Mouse (Mus musculus) stomach, embryonic 15.5 days (tissue): ENCODE data around the gene Plppr1. TPM values are rescaled to one million over a fixed set of nuclear protein-coding genes. Genes with fewer than 3 reads are reported as not detected.
"Not testable (repeated sequence)": the region's sequence is repeated elsewhere in the genome, so short reads cannot be mapped to it uniquely, and the experiment has no call there.

Experiments used
- ATAC-seq: fragments of 200-750 bp; cut with Nextera tagmentation; 2 replicates; pipeline ENCODE4 v1.8.0; 2017; ENCODE audit warnings: low read depth, moderate number of reproducible peaks, moderate TSS enrichment; ENCODE audit not compliant: insufficient read depth, low FRiP score
- H3K27ac ChIP-seq: fragments of 300-500 bp; sonication (generic); 2 replicates; pipeline ENCODE4 v1.5.1; 2015; ENCODE audit warnings: mild to moderate bottlenecking, inconsistent platforms
- H3K27me3 ChIP-seq: fragments of 300-500 bp; sonication (generic); replicated peaks from 2 replicates; pipeline ENCODE4 v1.6.1; 2015; ENCODE audit warnings: inconsistent platforms
- H3K36me3 ChIP-seq: fragments of 300-500 bp; sonication (generic); 2 replicates; pipeline ENCODE4 v1.6.1; 2015; ENCODE audit warnings: inconsistent platforms
- H3K4me1 ChIP-seq: fragments of 300-500 bp; sonication (generic); 2 replicates; pipeline ENCODE4 v1.6.1; 2015; ENCODE audit warnings: inconsistent platforms
- H3K4me2 ChIP-seq: fragments of 300-500 bp; sonication (generic); 2 replicates; pipeline ENCODE4 v1.6.1; 2015; ENCODE audit warnings: mild to moderate bottlenecking, inconsistent platforms
- H3K4me3 ChIP-seq: fragments of 300-500 bp; sonication (generic); replicated peaks from 2 replicates; pipeline ENCODE4 v1.5.1; 2015; ENCODE audit warnings: inconsistent platforms
- H3K9ac ChIP-seq: fragments of 300-500 bp; sonication (generic); 2 replicates; pipeline ENCODE4 v1.6.1; 2015; ENCODE audit warnings: inconsistent platforms
- H3K9me3 ChIP-seq: fragments of 300-500 bp; sonication (generic); 2 replicates; pipeline ENCODE4 v1.6.1; 2016; ENCODE audit warnings: inconsistent platforms
- WGBS: fragments of 180-500 bp; shearing (Covaris S2); methylation state at CpG from one replicate; pipeline ENCODE4 v1.1.7; 2015; 5-methylcytosine and 5-hydroxymethylcytosine counted together
- polyA plus RNA-seq: library from polyadenylated mRNA; unstranded; fragments of >200 nt; fragmentation: Nextera tagmentation; extraction: Ambion mirVana; gene quantifications from 2 replicates; pipeline ENCODE4 v1.2.1, GENCODE M21; 2015

Gene Plppr1
- polyA plus RNA-seq, 1 experiment from 2014 or later = 2.4 TPM

DNA sequence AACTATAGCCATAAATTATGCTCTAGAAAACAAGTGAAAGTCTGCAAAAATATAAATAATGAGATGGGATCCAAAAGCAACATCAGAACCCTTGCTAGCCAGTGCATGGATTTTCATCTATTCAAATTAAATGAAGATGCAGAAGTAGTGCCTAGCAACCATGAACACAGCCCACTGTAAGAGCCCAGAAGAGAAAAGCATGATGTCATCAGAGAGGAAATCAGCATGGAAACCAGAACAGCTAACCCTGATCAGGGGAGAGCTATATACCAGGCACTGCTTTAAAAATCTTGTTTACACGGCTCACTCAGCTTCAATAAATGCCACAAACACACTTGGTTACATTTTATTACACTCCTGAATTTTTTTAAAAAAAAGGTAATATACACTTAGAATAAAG is 288.9 kb downstream of the Plppr1 start:
- WGBS = 76% methylated on average over 1 of the region's 1 CpGs

GRCm38 (mm10) chr4:49348677-49349076 is 289.6 kb downstream of the Plppr1 start:
- Histone ChIP-seq H3K4me1 (no peaks in the 10 kb centered on the region), H3K36me3 (no peaks in the 10 kb centered on the region), H3K9me3 (no peaks in the 10 kb centered on the region), H3K4me2 (no peak overlapping the region), H3K27ac (no peak overlapping the region), H3K9ac (no peak overlapping the region), H3K4me3 (no peak overlapping the region), H3K27me3 (no peaks in the 10 kb centered on the region)
- 74% methylated on average over 2 of the region's 2 CpGs for WGBS
- no peak for ATAC-seq

More for the DNA sequence above, 288.9 kb downstream of the Plppr1 start:
- not testable (repeated sequence) for ATAC-seq, H3K36me3 ChIP-seq, H3K9me3 ChIP-seq, H3K4me3 ChIP-seq, H3K9ac ChIP-seq, H3K4me2 ChIP-seq, H3K27ac ChIP-seq, H3K4me1 ChIP-seq, H3K27me3 ChIP-seq

GRCm38 (mm10) chr4:49350470-49350869 is 291.4 kb downstream of the Plppr1 start:
- Histone ChIP-seq H3K36me3 (no peaks in the 10 kb centered on the region), H3K4me1 (no peaks in the 10 kb centered on the region), H3K9me3 (no peaks in the 10 kb centered on the region), H3K4me3 (no peak overlapping the region), H3K9ac (no peak overlapping the region), H3K27ac (no peak overlapping the region), H3K4me2 (no peak overlapping the region), H3K27me3 (no peaks in the 10 kb centered on the region)
- ATAC-seq = no peak
- WGBS = 72% methylated on average over 4 of the region's 4 CpGs

GRCm38 (mm10) chr4:49357097-49357496 is 298.0 kb downstream of the Plppr1 start:
- Histone ChIP-seq H3K4me3 (no peak overlapping the region), H3K27me3 (no peaks in the 10 kb centered on the region), H3K36me3 (no peaks in the 10 kb centered on the region), H3K9ac (no peak overlapping the region), H3K4me2 (no peak overlapping the region), H3K9me3 (no peaks in the 10 kb centered on the region), H3K4me1 (no peaks in the 10 kb centered on the region), H3K27ac (no peak overlapping the region)
- peak; percentile 82 for ATAC-seq
- 55% methylated on average over 2 of the region's 2 CpGs for WGBS

GRCm38 (mm10) chr4:49368046-49368445 is 309.0 kb downstream of the Plppr1 start:
- not testable (repeated sequence) for H3K27ac ChIP-seq, H3K9ac ChIP-seq, H3K4me3 ChIP-seq, H3K36me3 ChIP-seq, H3K27me3 ChIP-seq, H3K9me3 ChIP-seq, H3K4me1 ChIP-seq, H3K4me2 ChIP-seq, ATAC-seq
- WGBS = 85% methylated on average over 3 of the region's 3 CpGs

DNA sequence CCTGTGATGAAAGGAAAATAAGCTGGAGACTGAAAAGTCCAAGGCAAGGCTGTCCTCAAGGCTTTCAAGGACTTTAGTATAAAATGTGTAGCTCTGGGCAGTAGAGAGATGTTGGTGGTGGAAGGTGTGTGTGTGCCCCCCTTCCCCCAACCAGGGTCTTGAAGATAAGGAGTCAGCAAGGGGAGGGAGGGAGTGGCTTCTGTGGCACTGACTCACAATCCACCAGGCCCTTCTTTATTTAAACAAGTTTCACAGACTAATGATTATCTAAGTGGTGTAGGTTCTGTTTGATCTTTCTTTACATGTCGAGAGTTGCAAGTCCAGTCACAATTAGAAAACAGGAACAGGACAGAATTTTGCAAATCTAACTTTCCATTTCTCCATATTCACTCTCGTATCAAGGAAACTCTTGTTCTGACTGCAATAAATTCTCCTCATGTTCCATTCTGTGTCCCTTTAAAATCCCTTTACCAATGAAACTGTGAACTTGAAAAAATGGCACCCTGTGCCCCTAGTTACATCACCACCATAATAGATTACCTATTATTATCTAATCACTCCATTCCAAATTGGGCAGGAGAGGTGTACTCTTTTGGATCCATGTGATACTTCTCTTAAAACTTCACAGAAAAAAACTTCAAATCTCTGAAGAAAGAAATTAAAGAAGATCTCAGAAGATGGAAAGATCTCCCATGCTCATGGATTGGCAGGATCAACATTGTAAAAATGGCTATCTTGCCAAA is 324.7 kb downstream of the Plppr1 start:
- not testable (repeated sequence) for H3K27me3 ChIP-seq, H3K4me1 ChIP-seq, H3K9ac ChIP-seq, H3K27ac ChIP-seq, H3K4me2 ChIP-seq, H3K36me3 ChIP-seq, H3K9me3 ChIP-seq, H3K4me3 ChIP-seq
- peak; percentile 53; the same call in 1 of the 2 replicates for ATAC-seq
- 56% methylated on average over 2 of the region's 2 CpGs for WGBS

DNA sequence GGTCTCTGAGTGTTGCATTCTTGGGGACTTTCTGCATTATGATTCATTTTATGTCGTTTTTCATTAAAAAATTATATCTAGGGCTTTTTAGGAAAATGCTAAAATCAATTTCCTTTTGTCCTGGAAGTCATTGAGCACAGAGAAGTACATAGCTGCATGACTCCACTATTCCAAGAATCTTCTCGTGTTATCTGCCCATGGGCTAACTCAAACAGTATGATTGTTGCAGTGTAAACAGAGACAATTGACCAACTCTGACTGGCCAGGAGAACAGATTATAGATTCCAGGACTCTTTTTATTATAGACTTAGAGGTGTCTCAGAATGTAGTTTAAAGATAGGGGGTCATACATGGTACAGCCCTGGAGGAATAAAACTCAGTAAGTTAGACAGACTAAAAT is 327.8 kb downstream of the Plppr1 start:
- Histone ChIP-seq H3K4me1 (no peaks in the 10 kb centered on the region), H3K27me3 (no peaks in the 10 kb centered on the region), H3K27ac (no peak overlapping the region), H3K4me2 (no peak overlapping the region), H3K9ac (no peak overlapping the region), H3K36me3 (no peaks in the 10 kb centered on the region), H3K4me3 (no peak overlapping the region), H3K9me3 (no peaks in the 10 kb centered on the region)
- WGBS = 30% methylated on average over 2 of the region's 2 CpGs
- ATAC-seq = 0 out of 2 replicates have a peak, but pooled peaks have one; percentile 70
